Mouse (Mus musculus) small intestine, adult 2 months (tissue): ENCODE measurements at regions not wholly inside any gene's neighbourhood (a gene's known extent, or its start where the extent isn't known, plus 50 kb on each side); places are given as distances from the start of the nearest gene placed in this dataset.

Experiments
- CTCF ChIP-seq: fragments of 200-500 bp; IDR thresholded peaks from 2 replicates; pipeline ENCODE4 v1.5.1; 2012; ENCODE audit warnings: low read depth, mild to moderate bottlenecking, control low read depth, inconsistent platforms, low read length, moderate library complexity, mixed read lengths; ENCODE audit not compliant: insufficient replicate concordance, insufficient read length; ENCODE audit errors: extremely low read depth
- POLR2A ChIP-seq: fragments of 200-500 bp; IDR thresholded peaks from 2 replicates; pipeline ENCODE4 v1.6.1; 2012; ENCODE audit warnings: low read depth, mild to moderate bottlenecking, control low read depth, inconsistent platforms, low read length, moderate library complexity

GRCm38 (mm10) chr19:53448206-53448605, 57.8 kb upstream of the Smndc1 start:
- TF ChIP-seq POLR2A (no peak), CTCF (no peak)
